23 mouse cellular contexts compared by ENCODE assay signal in the genomic region with DNA sequence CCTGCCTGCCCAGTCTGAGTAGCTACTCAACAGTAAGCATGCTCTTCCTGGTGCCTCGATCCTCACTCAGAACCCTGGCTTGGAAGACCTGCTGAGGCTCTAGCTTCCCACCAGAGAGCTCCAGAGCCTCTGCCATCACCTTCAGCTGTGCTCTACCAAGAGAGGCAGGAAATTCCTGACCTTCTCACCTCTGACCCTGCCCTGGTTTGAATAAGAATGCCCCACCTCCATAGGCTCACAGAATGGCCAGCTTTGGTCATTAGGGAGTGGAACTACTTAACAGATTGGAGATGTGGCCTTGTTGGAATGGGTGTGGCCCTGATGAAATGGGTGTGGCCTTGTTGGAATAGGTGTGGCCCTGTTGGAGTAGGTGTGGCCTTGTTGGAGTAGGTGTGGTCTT.
A peak's percentile ranks its signal among the peaks of the same experiment; 100 is the strongest.
DNase-seq lines count a peak whose midpoint lies in the region; ATAC-seq and TF ChIP-seq lines count a peak whose summit lies in the region.
"Had no signal": no experiment of that assay in that cellular context is flagged by ENCODE, and none has a peak within 500 bp of the region (broad histone marks: within the 10 kb centered on the region; RNA-seq: fewer than 3 reads in every experiment).

No protein-coding gene starts in this region.

- H3K4me2 ChIP-seq in hindbrain, embryonic 12.5 days (replicated peaks): no peak overlapping the region
- H3K4me2 ChIP-seq in hindbrain, embryonic 11.5 days (replicated peaks; ENCODE audit: low read depth, low read length): no peak overlapping the region
- no peak overlapping the region for H3K4me2 ChIP-seq in intestine, postnatal 0 days (replicated peaks; ENCODE audit: low read depth)
- H3K4me2 ChIP-seq: embryonic facial prominence, embryonic 12.5 days; embryonic facial prominence, embryonic 15.5 days had no signal

- H3K27me3 ChIP-seq in hindbrain, embryonic 12.5 days: no peaks in the 10 kb centered on the region
- H3K27me3 ChIP-seq in hindbrain, embryonic 11.5 days (ENCODE audit: control insufficient read depth, insufficient read depth, low read length): no peaks in the 10 kb centered on the region
- no peaks in the 10 kb centered on the region for H3K27me3 ChIP-seq in megakaryocyte, embryonic 14.5 days (replicated peaks)
- no peaks in the 10 kb centered on the region for H3K27me3 ChIP-seq in intestine, postnatal 0 days (replicated peaks; ENCODE audit: control insufficient read depth, insufficient read depth, low read length)
- H3K27me3 ChIP-seq: CH12.LX; embryonic facial prominence, embryonic 12.5 days; embryonic facial prominence, embryonic 15.5 days had no signal

- WGBS in hindbrain, embryonic 12.5 days: 86% methylated on average over 1 of the region's 1 CpGs
- WGBS in hindbrain, embryonic 11.5 days: 82% methylated on average over 1 of the region's 1 CpGs
- 86% methylated on average over 1 of the region's 1 CpGs for WGBS in intestine, postnatal 0 days

- H3K36me3 ChIP-seq in hindbrain, embryonic 12.5 days: no peaks in the 10 kb centered on the region
- no peaks in the 10 kb centered on the region for H3K36me3 ChIP-seq in hindbrain, embryonic 11.5 days (ENCODE audit: control insufficient read depth, insufficient read depth, low read length)
- no peaks in the 10 kb centered on the region for H3K36me3 ChIP-seq in megakaryocyte, embryonic 14.5 days (replicated peaks; ENCODE audit: low read length)
- no peaks in the 10 kb centered on the region for H3K36me3 ChIP-seq in intestine, postnatal 0 days (ENCODE audit: control insufficient read depth, insufficient read depth)
- H3K36me3 ChIP-seq: embryonic facial prominence, embryonic 12.5 days; embryonic facial prominence, embryonic 15.5 days; heart, embryonic 10.5 days had no signal

- H3K4me3 ChIP-seq in hindbrain, embryonic 12.5 days: no peak overlapping the region
- H3K4me3 ChIP-seq in hindbrain, embryonic 11.5 days (ENCODE audit: low read depth, low read length): no peak overlapping the region
- peak overlapping the region; percentile 12 for H3K4me3 ChIP-seq in megakaryocyte, embryonic 14.5 days (replicated peaks)
- no peak overlapping the region for H3K4me3 ChIP-seq in intestine, postnatal 0 days (ENCODE audit: low read depth, low read length)
- H3K4me3 ChIP-seq: embryonic facial prominence, embryonic 12.5 days; embryonic facial prominence, embryonic 15.5 days; gastrocnemius, adult 2 months; heart, adult 2 months; heart, embryonic 10.5 days had no signal

- no peaks in the 10 kb centered on the region for H3K9me3 ChIP-seq in hindbrain, embryonic 12.5 days (replicated peaks)
- H3K9me3 ChIP-seq in hindbrain, embryonic 11.5 days (ENCODE audit: control insufficient read depth, low read length): no peaks in the 10 kb centered on the region
- H3K9me3 ChIP-seq in megakaryocyte, embryonic 14.5 days: peaks cover 86% of the 10 kb centered on the region
- no peaks in the 10 kb centered on the region for H3K9me3 ChIP-seq in intestine, postnatal 0 days (ENCODE audit: control insufficient read depth)
- H3K9me3 ChIP-seq: embryonic facial prominence, embryonic 12.5 days; embryonic facial prominence, embryonic 15.5 days; heart, embryonic 10.5 days had no signal

- TF ChIP-seq CTCF in intestine, postnatal 0 days (IDR thresholded peaks at IDR 0.05; ENCODE audit: low read depth): no peak

- 0 out of 2 replicates have a peak overlapping the region, but pooled peaks have one; percentile 3 for H3K27ac ChIP-seq in hindbrain, embryonic 12.5 days
- H3K27ac ChIP-seq in hindbrain, embryonic 11.5 days (ENCODE audit: low read depth, low read length): no peak overlapping the region
- H3K27ac ChIP-seq in intestine, postnatal 0 days (ENCODE audit: low read depth, low read length): no peak overlapping the region
- H3K27ac ChIP-seq: embryonic facial prominence, embryonic 12.5 days; embryonic facial prominence, embryonic 15.5 days; gastrocnemius, adult 2 months; heart, adult 2 months; heart, embryonic 10.5 days had no signal

- no peak for ATAC-seq in hindbrain, embryonic 12.5 days (ENCODE audit: low FRiP score)
- ATAC-seq in hindbrain, embryonic 11.5 days (ENCODE audit: low FRiP score): no peak
- ATAC-seq in megakaryocyte, adult 5-6 weeks (ENCODE audit: poor library complexity, severe bottlenecking): no peak
- ATAC-seq in intestine, postnatal 0 days: no peak
- ATAC-seq: forebrain, embryonic 14.5 days; forebrain, postnatal 0 days had no signal

- DNase-seq in hindbrain, embryonic 11.5 days (ENCODE audit: low spot score): no peak
- peak; percentile 68 for DNase-seq in ES-CJ7 (ENCODE audit: low read depth, low spot score)
- peak; percentile 80 for DNase-seq in ZHBTc4 (ENCODE audit: low read depth, low spot score)
- DNase-seq: adrenal gland, postnatal 10 days; adrenal gland, postnatal 36 days; B cell, adult 2 months; cerebellum, adult 18-20 months; cerebellum, adult 9-11 months; cerebellum, postnatal 25 days; forebrain, postnatal 0 days; gastrocnemius, adult 2 months; gastrocnemius, postnatal 25 days; heart, adult 2 months; kidney, adult 11 months had no signal

- peaks cover 8% of the 10 kb centered on the region for H3K4me1 ChIP-seq in hindbrain, embryonic 12.5 days
- no peaks in the 10 kb centered on the region for H3K4me1 ChIP-seq in hindbrain, embryonic 11.5 days (replicated peaks; ENCODE audit: control insufficient read depth, insufficient read depth, low read length)
- no peaks in the 10 kb centered on the region for H3K4me1 ChIP-seq in megakaryocyte, embryonic 14.5 days
- no peaks in the 10 kb centered on the region for H3K4me1 ChIP-seq in intestine, postnatal 0 days (replicated peaks; ENCODE audit: control insufficient read depth, insufficient read depth, low read length)
- H3K4me1 ChIP-seq: heart, embryonic 10.5 days had no signal

- no peak overlapping the region for H3K9ac ChIP-seq in hindbrain, embryonic 12.5 days
- no peak overlapping the region for H3K9ac ChIP-seq in hindbrain, embryonic 11.5 days (ENCODE audit: low read depth, low read length)
- H3K9ac ChIP-seq in intestine, postnatal 0 days (ENCODE audit: low read depth, low read length): no peak overlapping the region
- H3K9ac ChIP-seq: embryonic facial prominence, embryonic 12.5 days; embryonic facial prominence, embryonic 15.5 days; forebrain, postnatal 0 days had no signal
